Mouse (Mus musculus) right cerebral cortex, postnatal 25 days (tissue): ENCODE measurements at regions not wholly inside any gene's neighbourhood (a gene's known extent, or its start where the extent isn't known, plus 50 kb on each side); places are given as distances from the start of the nearest gene placed in this dataset.

ENCODE experiments used
- DNase-seq: peaks from one replicate; pipeline ENCODE4 v3.0.0; 2022

DNA sequence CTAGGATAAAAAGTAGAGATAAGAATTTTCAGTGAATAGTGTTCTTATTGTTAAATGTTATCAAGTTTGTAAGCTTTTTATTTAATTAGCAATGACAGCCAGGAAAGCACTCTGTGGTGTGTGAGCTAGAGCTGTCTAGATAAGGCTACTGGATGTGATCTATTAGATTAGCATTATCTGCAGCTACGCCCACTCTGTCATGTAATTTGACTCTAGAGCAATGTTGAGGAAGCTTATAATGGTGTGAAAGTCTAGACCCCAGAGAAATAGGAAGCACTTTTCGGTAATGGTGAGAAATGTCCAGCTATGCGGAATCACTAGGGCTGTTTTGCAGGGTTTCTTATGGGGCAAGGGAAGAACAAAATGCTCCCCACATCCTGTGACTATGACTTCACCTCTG lies 410.2 kb downstream of the Gm9195 start:
- DNase-seq: no peak

DNA sequence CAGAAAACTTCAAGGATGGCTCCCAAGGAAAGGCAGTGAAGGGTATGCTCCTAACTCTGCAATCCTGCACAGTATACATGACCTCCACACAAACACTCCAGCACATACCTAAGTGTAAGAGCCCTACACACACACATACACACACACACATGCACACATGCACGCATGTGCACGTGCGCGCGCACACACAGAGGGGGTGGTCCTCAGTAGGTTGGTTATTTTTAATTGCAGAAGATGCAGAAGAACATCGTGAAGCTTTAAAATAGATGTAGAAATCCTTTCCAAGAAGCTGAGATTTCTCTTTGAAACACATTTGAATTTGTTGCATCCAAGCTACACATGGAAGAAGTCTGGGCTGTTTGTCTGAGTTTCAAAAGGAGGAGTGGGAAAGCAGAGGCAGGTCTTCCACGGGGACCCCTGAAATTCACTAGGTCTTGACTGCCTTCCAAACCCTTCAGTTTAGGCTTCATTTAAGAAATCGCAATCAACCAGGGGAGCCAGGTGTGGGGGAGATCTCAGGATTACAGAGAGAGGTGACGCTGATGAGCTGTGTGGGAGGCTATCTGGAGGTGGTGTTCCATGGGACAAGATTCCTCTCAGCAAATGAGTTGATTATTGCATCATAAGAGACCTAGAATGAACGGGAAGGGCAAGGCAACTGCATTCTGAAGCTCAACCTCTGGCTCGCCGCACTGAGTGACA lies 427.4 kb downstream of the Gm9195 start:
- DNase-seq: peak; percentile 51

DNA sequence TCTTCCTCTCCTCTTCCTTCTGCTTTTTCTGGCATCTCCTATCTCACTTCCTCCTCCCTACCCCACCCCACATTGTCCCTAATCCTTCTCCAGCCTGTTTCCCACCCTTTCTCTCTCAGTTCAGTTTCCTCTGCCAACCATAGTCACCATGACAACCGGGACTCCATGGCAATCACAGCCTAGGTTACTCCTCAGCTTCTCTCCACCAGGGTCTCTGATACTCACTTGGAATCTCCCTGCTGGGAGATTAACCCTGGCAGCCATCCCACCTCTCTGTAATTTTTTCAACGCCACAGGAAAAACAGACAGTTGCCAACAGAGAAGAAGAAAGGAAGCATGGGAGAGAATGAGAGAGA lies 448.8 kb downstream of the Gm9195 start:
- DNase-seq: no peak

DNA sequence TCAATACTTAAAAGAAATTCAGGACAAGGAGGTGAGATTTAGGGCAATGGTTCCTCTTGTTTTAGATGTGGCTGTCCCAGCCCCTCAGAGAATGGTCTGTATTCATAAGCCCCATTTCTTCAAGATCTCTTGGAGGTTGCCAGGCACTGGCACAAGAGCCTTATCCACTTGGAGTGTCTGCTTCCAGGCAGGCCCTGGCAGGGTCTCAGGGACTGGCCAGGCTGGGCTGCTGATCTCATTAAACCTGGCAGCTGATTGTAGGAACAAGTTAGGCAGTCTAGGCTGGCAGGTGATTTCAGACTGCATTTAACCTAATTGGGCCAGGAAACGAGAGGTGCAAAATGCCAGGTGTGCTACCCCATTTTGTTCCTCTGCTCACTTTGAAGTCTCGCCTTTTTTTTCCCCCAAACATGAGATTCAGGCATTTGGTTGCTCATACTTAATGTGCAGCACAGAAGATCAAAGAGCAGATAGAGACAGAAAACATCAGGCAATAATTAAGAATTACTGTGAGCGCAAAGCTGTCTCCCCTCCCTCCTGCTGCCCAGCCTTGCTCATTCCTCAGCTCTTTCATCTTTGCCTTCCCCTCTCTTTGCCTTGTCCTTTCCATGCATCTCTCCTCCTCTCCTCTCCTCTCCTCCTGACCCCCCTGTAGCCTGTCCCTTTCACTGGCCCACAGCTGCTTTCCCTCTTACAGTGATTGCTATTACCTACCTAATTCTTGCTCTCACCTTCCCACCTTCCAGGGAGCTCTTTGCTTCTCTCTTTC lies 449.3 kb downstream of the Gm9195 start:
- DNase-seq: no peak

DNA sequence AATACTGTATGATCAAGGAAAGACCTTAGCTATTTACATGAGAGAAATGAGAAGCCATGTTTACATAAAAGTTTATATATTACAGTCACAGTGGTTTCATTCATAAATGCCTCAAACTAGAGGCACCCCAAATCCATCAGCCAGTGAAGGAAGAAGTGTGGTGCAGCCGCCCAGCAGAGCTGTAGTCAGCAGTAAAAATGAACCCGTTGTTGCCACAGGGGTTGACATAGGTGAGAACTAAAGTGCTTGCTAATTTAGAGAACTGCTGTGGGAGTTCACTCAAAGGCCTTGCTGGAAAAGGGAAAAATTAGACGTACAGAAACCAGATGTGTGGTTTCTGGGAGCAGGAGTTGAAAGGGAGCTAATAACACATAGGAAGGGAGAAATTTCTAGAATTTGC lies 461.2 kb downstream of the Gm9195 start:
- DNase-seq: no peak

DNA sequence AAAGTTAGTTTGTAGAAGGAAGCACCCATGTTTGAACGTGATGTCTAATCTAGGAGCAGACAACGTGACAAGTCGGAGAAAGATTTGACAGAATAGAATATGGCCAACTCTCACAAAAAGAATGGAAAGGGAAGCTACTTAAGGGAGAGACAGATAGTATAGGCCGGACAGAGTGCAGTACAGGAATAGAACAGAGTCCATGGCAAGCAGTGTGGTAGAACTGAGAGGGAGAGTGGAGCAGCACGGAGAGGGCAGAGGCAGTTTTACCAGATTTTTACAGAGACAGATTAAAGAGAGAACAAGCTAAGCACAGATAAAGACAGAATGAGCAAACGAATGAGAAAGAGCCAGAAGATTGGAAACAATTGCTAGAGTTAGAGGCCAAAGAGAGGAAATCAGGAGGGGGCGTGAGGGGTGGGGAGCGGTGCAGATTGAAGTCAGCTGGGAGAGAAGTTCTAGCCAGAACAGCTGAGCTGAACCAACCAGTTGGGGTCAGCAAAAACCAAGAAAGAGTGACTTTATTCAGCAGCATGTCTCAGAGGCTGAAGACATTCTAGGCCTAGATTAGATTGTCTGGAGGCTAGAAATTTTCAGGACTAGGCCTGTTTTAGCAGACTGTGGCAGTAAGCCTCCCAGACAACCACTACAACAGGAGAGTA lies 464.1 kb downstream of the Gm9195 start:
- no peak for DNase-seq

DNA sequence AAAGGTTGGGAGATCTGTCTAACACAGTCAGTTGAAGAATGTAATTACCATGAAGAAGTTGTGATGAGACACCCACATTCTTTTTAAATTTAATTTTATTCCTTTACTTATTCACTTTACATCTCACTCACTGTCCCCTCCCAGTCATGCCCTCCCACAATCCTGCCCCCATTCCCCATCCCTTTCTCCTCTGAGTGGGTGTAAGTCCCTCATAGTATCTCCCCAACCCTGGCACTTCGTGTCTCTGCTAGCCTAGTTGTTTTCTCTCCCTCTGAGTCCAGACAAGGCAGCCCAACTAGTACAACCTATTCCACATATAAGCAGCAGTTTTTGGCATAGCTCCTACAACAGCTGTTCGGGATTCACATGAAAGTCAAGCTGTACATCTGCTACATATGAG lies 487.3 kb downstream of the Gm9195 start:
- no peak for DNase-seq

DNA sequence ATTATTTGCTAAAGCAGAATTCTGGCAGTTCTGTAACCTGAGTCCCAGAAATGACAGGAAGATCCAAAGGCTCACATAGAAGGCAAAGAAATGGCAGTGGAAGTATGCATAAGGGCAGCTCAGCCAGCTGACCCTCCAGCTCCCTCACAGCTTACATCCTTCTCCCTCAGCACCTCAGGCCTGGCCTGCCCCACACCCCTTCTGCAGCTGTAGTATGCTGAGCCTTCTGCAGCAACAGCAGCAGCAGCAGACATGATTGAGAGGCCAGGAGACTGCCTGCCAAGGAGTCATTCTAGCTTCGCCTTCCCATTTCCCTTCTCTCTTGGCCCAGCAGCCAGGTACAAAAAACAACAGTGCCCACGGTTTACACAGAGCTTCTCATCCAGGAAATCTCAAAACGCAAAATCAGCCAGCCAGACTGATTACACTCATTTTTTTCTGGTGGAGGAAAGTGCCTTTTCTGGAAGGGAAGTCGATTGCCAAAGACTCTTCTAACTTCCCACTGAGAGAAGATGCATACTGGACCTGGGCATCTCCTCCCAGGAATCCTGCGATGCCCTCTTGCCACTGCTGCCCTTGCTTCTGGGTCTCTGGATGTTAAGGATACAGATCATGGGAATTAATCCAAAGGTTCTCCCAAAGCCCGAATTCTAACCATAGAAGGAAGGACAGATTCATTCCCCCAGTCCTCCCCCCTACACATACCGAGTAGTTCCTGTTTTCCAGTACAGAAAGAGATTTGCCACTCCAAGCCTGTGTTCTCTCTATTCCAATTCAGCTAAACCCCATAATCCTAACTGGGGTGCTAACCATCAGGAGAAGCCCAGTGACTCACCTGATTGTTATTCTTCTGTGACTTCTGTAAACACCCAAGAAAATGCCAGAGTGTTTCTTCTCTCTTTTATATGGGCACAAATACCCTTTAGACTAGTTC lies 489.2 kb downstream of the Gm9195 start:
- DNase-seq: peak; percentile 14

DNA sequence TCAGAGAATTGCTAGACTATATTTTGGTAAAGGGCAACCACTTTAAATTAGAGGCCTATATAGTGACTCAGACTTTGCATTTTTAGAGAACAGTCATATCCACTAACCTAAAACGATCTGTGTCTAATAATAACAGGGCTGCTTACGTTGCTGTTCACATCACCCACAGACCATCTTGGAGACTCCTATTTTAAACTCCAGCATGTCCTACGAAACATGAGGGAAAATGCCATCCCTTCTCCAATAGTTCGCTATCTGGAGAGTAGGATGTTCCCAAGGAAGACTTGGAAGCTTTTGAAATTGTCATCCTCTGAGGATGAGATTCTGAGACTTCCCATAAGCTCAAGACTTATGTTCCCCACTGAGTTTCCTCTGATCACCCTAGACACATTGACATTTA lies 518.6 kb downstream of the Gm9195 start:
- DNase-seq: no peak

DNA sequence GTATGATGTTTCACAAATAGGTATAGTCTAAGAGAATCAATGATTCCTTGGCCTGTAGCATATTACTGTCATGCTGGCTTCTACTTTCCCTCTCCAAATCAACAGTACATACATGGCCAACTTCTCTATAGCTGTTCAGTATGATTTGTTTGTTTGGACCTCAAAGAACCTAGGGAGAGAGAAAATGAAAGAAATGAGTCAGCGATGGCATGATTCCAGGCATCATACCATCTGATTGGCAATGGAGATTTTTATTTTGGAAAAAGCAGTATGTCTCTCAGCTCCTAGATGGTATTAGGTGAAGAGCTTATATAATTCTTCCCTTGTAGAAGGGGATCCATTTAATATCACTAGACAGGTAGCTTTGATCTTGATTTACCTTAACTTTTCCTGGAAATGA lies 519.1 kb downstream of the Gm9195 start:
- DNase-seq: no peak

DNA sequence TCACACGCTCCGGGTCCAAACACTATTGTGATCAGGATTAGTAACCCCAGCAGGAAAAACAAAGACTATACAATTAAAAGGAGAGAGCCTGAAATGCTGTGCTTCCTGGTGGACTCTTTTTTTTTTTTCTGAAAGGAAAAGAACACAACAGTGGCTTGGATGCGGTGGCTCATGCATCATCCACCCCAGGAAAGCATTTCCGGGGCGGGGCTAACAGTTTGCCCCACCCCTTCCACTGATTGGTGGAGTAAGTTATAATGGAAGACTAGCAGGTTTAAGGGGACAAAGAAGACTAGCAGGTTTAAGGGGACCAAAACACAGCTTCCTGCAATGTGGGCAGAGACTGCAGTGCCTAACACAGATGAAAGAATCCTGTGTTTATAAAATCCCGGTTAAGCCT lies 524.0 kb downstream of the Gm9195 start:
- no peak for DNase-seq

DNA sequence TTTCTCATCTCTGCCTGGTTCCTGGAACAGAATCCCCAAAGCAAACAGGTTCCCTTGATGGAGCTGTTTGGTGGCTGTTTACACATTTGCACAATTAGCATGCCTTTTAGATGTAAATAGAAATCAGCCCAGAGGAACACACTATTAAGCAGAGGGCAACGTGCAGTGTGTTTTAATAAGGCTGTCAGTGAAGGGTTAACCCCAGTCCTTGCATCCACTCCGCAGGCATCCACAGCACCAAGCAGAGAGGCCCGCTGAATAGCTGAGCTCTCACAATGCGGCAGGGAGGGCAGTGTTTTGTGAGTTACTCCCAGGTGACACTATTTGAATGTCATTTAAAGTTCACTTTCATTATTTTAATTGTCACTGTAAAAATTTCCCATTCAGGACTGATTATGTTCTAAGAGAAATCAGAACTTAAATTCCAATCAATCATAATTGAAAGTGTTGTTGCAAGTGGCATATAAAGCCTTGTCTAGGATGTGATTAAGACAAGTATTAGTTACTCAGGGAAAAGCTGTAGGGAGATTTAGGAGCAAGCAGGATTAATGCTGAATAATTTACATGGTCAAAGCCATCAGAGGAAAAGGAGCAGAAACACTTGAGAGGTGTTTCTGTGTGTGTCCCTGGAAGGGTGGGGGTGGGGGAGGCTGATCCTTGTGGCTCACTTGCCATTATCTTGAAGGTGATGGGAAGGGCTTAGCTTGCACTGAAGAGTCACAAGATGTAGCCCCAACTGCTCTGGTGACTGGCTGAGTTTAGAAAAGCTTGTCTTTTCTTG lies 528.1 kb downstream of the Gm9195 start:
- DNase-seq: no peak

DNA sequence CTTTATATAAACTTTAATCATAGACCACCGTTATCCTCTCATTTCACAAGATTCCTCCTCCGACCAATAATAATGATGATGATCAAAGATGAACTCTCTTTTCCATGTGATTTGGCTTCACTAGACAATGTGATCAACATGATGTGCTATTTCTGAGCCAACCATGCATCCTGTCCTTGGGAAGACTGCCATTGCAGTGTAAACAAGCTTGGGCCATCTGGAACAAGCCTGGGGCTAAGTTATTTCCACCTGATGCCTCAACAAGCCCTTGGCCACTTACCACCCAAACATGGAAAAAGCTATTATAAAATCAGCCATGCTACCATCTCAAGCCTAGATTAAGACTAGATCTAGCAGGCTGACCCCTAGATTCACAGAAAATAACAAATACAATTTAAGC lies 542.9 kb downstream of the Gm9195 start:
- no peak for DNase-seq

DNA sequence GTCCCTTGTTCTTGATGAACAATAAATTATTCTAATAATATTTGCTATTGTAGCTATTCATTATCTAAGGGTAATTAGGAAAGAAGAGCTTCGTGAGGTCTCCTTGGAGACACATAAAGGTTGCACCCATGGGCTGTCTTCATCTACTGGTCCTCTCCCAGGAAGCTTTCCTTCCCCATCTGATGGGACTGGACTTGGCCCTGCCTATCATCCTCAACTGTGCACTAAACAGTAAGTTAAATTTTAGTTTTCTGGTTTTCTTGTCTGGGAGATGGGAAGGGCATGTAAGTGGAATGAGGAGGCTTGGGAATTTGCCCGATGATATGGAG lies 554.5 kb downstream of the Gm9195 start:
- no peak for DNase-seq

DNA sequence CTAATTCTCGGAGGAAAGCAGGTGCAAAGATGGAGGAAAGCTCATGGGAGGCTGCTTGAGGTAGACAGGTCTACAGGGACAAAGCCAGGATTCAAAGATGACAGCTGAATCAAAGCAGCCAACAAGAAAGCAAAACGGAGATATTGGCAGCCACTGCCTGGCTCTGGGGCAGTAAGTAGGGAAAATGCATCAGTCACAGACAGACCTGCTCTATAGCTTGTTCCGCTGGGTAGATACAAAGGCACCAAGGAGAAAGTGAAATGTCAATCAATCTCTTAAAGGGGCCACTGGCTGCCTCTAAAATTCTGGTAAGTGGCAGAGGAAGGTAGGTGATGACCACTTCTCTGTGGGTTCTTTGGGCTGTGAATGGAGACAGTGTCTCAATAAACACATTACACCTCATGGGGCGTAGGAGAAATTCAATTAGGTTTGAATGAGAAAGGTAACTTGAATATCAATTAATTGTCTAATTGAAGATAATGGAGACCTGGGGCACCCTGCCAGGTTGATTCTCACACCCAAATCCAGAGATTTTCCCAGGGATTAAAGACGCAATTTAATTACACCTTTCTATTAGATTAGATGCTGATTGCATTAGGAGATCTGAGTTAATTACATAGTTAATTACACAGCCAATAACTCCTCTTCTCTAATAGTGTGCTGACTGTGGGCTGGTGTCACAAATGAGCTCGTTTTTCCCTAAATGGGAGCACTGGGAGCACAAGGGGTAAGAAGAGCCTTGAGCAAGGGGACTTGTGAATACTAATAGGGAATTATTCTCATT lies 555.1 kb downstream of the Gm9195 start:
- no peak for DNase-seq

DNA sequence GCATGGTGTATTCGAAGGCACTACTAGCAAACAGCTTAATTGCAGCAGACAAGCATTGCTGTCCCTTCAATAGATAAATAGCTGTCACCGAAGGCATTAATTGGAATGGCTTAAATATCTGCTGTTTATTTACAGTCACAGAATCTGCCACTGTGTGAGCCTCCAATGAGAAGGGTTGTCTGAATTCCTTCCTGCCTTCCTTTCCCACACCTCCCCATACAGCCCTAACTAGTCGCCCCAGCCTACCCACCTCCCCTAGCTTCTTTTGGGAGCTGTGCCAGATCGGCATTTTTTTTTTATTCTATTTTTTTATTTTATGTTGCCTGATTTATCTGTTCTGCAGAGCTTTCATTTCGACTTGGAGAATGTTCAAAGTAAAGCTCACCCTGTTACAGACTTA lies 575.7 kb downstream of the Gm9195 start:
- no peak for DNase-seq

DNA sequence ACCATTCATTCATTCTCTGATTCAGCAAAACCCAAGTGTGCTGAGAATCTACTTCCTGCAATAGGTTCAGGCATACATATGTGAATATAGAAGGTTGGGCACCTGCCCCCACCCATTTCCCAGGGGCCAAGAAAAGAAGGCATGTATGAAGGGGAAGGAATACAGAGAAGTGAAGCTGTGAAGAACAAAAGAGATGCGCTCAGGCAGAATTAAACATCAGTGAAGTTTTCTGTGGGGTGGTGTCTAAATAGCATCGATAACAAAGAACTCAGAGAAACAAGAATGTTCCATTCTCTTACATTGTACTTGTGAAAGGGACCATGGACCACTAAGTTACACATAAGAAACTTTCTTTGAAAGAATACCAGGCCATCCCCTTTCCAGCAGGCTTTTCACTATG lies 580.7 kb downstream of the Gm9195 start:
- DNase-seq: no peak

DNA sequence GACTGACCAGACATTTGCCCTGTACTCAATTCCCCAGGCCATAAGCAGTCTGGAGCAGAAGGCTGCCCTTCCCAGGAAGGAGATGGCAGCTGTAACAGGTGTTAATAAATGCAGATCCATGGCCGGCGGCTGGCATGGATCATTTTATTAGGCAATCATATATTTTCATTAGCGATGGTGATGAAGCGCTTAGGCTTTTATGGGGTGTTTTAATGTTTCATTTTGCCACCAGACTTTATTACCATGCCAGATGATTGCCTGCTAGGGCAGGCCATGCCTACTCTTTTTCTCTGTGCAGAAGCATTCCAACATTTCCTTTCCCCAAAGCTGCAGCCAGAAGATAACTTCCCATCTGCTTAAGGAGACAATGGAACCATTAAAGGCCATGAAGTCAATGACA lies 596.2 kb downstream of the Gm9195 start:
- no peak for DNase-seq

DNA sequence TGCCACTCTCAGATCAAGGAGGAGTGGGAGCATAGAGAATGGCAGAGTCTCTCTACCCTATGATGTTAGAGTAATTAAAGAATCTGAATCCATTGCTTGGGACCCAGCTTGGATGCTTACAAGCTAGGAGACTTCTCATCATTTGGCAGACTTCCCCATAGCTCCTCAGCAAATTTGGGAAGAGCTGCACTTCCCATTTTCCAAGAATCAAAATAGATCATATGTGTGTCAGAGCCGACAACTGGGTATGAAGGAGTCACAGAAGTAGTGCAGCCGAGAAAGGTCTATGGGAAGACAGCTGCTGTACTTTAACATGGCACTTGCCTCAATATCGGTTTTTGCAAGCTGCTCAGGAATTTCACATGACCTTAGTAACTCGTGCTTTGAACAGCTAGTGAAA lies 596.8 kb downstream of the Gm9195 start:
- DNase-seq: peak; percentile 19

DNA sequence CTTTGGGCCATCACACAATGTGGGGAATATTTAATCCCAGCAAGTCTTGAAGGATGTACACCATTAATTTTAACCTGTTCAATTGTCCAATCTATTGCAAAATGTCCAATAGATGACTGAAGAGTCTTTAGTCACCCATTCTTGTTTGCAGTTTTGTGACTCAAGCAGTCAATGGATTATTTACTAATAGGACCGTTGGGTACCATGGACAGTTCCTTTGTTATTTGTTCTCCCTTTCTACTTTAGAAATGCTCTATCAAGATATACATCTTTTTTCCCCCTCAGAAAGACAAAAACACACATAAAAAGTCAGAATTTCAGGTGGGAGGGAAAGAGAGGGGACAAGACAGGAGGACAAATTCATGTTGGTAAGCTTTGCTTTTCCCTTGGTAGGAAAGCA lies 598.3 kb downstream of the Gm9195 start:
- no peak for DNase-seq

DNA sequence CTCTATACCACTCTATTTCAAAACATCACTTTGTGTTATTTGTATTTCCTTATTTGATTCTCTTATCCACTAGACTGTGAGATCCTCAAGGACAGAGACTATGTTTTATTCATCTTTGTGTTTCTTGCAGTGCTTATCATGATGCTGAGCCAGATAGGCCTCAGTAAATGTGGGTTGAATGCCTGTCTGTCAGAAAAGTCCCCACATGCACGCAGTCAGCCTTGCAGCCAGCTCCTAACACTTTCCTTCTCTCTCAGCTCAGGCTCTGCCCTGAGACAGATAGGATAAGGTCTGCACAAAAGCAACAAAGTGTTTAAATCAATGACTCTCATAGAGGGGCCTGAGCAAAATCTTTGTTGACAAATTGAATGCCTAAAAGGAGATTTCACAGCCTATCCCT lies 600.0 kb downstream of the Gm9195 start:
- no peak for DNase-seq

DNA sequence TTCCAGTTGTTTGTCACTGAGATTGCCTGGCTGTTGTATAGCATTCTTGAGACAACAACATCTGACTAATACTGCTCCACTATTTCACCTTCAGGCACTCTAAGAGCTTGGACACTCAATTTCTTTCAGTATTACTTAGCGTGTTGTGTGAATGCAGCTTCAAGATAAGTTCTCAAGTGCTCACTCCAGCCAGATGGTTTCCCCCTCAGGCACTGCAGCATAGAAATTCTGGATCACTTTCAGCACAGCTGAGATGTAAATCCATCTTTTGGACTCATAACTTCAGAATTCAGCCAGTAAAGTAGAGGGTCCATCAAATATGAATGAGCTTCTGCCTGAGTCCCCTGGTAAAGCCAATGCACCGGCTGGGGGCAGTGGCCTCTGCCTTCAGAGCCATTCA lies 608.8 kb downstream of the Gm9195 start:
- no peak for DNase-seq
